ENCODE assay signal across 16 mouse cellular contexts in genomic region chr16:90140571-90140970, GRCm38 (mm10).
"Had no signal": no experiment of that assay in that cellular context is flagged by ENCODE, and none has a peak within 500 bp of the region (broad histone marks: within the 10 kb centered on the region; RNA-seq: fewer than 3 reads in every experiment).

No protein-coding gene starts in this region.

- H3K4me3 ChIP-seq: liver, embryonic 13.5 days; lung, embryonic 15.5 days; megakaryocyte, embryonic 14.5 days had no signal

- H3K9ac ChIP-seq: liver, embryonic 13.5 days; liver, postnatal 0 days; lung, embryonic 15.5 days had no signal

- ATAC-seq: liver, postnatal 0 days had no signal

- H3K36me3 ChIP-seq: liver, embryonic 13.5 days; lung, embryonic 15.5 days had no signal

- H3K27ac ChIP-seq: kidney, postnatal 0 days; liver, embryonic 13.5 days; lung, embryonic 15.5 days; macrophage; stomach, postnatal 0 days had no signal

- DNase-seq: kidney, adult 11 months; kidney, adult 9 months; kidney, postnatal 36 days; layer of hippocampus, adult 9-11 months; liver; liver, embryonic 13.5 days; liver, postnatal 0 days; lung, postnatal 14 days; midbrain, embryonic 14.5 days; thymus, adult 2 months; thymus, postnatal 25 days had no signal

- H3K4me2 ChIP-seq: liver, embryonic 13.5 days; lung, embryonic 15.5 days had no signal

- H3K9me3 ChIP-seq: liver, embryonic 13.5 days; lung, embryonic 15.5 days had no signal
